Mouse (Mus musculus) inflammation-experienced regulatory T-cells, adult 6 months (primary cell): Measurements from ENCODE around the gene Atp2c2. TPM values are rescaled to one million over a fixed set of nuclear protein-coding genes. Genes with fewer than 3 reads are reported as not detected.

Experiments used
- ATAC-seq: one replicate; pipeline ENCODE4 v1.8.0; 2017
- polyA plus RNA-seq, 3 experiments: library from polyadenylated mRNA; unstranded; fragments of 100-300 nt; shearing (Covaris generic); gene quantifications; one replicate each; pipeline ENCODE4 v1.2.1; 2017

Atp2c2 gene
- polyA plus RNA-seq, 3 experiments from 2014 or later = not detected

- no peak for ATAC-seq
Measured at GRCm38 (mm10) chr8:119743291-119744026, 43.6 kb downstream of the Atp2c2 start.

DNA sequence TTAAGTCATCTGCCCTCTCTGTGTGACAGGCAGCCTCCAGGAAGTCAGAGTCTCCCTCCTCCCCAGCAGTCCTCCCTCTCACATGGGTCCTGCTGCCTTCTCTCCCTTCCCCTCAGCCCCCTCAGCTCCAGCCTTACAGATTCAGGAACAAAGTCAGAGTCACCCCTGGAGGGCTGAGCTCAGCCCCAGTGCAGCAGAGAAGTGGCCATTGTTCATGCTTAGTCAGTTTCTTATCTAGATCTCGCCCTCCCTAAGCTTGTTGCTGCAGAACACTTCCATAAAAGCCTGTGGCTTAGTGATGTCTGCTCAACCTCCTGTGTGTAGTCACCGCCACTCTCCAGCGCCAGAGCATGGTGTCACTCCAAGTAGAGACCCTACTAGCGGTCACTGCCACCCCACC is 44.8 kb downstream of the Atp2c2 start:
- no peak for ATAC-seq

DNA sequence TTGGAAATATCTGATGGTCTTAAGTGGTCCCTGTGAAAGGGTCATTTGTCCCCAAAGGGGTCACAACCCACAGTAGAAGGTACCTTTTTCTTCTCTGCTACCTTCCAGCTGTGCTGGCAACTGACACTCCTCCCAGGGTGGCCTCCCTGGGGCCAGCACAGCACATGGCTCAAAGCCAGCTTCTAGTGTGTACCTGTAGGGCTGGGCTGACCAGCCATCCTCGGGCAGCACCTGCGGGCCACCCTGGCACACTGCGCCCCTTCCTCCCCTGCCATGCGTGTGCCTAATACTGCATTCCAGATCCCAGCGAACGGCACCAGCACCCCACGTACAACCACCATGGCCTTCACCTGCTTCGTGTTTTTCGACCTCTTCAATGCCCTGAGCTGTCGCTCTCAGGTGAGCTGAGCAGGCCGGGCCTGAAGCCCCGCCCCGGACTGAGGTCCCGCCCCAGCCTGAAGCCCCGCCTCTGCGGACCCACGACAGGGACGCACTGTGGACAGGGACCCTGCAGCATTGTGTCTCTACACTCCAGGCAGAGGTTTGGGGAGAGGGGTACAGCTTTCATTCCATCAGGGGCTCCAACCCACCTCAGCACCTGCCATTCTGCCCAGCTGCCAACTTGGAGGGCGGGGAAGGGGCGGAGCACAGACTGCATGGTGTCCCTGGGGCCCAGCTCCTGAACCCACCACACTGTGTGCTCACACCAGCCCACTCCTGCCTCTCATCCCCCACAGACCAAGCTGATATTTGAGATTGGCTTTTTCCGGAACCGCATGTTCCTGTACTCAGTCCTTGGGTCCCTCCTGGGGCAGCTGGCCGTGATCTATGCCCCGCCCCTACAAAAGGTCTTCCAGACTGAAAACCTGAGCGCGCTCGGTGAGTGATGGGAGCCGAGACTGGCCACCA is 55.7 kb downstream of the Atp2c2 start:
- peak; percentile 48 for ATAC-seq

DNA sequence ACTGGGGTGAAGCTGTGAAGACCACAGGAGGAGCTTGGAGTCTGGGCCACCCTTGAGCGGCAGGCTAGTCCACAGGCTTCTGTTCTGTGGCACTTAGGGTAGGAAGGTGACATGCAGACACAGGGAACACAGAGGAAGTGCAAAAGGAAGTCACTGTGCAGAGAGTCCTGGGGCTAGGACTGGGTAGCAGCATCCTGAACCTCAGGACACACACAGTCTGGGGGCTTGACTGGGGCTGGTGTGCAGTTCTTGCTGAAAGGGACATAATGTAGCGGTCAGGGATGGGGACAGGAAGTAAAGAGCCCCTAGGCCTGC is 56.3 kb downstream of the Atp2c2 start:
- ATAC-seq = peak; percentile 35

DNA sequence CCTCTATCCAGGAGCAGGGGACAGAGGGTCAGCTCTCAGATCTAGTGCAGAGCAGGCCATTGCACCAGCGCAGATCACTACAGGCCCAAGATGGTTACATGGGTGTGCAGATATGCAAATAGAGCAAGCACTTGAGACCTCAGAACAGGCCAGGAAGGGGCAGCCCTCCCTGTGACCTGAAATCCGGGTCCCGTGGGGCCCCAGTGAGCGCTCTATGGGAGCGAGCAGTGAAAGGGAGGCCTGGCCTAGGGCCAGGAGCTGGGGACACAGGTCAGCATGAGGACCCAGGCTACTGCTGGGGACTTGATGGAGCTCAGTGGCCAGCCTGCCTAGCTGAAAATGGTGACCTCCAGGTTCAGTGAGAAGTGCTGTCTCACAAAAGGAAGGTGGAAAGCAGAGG is 56.7 kb downstream of the Atp2c2 start:
- ATAC-seq = no peak

DNA sequence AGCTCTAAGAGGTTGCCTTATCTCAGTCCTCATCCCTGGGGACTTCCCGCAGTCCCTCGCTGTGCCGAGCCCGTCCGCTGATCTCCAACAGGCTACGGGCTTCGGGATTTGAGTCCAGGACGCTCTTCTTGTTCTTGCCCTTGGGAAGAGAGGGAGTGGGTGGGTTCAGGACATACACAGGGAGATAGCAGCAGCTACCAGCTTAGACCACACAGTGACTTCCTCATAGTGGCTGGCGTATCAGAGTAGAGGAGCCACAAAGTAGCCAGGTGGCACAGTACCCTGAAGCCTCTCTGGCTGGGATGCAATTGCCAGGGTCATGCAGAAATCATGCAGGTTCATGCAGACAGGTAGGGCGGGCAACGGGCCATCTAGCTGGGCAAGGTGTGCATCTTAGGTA is 61.9 kb downstream of the Atp2c2 start:
- no peak for ATAC-seq

GRCm38 (mm10) chr8:119762226-119763220 is 62.7 kb downstream of the Atp2c2 start:
- no peak for ATAC-seq

DNA sequence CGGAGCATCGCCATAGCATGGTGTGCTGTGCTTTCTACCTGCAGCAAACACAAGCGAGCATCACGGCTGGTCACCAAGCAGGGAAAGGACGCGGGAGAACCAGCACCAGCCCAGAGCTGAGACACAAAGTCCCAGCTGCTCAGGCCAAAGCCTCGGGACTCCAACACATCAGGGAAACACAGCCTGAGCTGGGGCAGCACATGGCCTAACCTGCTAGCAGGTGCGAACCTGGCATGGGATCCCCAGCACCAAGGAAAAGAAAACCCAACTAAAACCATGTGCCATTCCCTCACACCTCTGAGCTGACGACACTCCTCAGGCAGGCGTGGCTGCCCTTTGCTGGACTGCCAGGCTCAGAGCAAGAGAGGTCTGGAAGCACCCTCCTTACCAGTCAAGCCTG is 65.5 kb downstream of the Atp2c2 start:
- no peak for ATAC-seq

DNA sequence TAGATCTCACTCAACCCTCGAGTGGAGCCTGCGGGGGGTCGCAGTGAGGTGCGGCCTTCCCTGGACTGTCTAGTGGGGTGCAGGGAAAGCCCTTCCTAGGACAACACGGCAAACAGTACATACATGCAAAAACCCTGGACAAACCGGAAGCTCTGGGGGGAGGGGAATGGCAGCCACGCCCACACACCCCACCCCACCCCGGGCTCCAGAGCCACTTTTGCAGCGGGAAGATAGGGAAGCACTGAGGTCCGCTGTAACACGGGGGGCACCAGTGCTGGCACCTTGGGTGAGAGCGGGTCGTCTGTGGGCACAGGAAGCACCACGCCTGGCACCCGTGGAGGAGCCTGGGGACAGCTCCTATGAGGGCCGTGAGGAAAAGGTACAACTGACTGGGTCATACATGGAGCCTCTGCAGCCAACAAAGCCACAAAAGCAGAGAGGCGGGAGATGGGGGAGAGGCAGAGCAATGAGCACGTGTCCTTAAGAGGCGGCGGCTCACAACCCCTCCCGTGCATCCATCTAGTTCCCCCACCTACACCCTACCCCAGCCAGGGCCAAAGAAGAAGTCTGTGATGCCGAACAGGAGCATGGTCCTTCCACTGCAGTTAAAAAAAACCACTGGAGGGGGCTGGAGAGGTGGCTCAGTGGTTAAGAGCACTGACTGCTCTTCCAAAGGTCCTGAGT is 66.1 kb downstream of the Atp2c2 start:
- no peak for ATAC-seq

GRCm38 (mm10) chr8:119776668-119777245 is 76.9 kb downstream of the Atp2c2 start:
- ATAC-seq = no peak

DNA sequence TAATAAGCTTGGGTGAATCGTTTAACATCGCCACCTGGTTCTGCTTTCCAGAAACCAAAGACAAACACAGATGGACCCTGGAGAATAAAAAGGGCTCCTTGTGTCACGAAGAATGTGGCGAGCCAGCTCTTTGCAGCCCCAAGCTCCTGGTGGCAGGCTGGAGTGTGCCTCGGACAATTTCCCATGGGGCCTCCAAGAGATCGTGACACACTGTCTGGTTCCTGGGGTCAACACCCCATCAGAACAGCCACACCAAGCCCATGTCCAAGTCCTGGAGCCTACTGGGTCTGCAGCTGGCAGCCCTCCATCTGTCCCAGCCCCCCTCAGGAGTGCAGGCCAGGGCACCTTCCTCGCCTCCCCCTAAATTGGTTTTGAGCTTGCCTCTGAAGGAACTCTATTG is 78.0 kb downstream of the Atp2c2 start:
- no peak for ATAC-seq

GRCm38 (mm10) chr8:119778263-119778662 is 78.5 kb downstream of the Atp2c2 start, which contains the start of gene Tldc1:
Gene Tldc1 (minus strand): TSS chr8:119778416.
- peak; percentile 93 for ATAC-seq

GRCm38 (mm10) chr8:119779013-119779737 is 79.4 kb downstream of the Atp2c2 start:
- peak; percentile 36 for ATAC-seq

GRCm38 (mm10) chr8:119780402-119781049 is 80.7 kb downstream of the Atp2c2 start:
- no peak for ATAC-seq

DNA sequence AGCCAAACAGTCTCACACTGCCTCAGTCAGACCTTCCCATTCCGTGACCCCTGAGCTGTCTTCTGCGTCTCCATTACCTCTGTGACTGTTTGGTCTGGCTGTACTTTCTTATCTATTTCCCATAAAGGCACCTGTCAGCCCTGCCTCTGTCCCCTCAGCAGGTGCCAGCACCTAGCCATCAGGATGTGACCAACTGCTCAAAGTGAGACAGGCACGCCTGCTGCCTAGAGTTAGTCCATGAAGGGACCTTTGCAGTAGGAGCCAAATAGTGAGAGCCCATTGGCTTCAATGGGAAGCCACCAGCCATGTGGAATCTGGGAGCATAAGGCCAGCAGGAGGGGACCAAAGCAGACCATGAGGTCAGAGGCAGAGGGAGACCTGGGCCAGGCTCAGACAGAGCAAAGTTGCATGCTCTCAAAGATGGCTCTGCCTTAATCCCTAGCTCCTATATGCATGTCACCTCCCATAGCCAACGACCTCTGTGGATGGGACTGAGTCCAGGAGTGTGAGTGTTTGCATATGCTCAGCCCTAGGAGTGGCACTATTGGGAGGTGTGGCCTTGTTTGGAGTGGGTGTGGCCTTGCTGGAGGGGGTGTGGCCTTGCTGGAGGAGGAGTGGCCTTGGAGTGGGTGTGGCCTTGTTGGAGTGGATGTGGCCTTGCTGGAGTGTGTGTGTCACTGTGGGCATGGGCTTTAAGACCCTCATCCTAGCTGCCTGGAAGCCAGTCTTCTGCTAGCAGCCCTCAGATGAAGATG is 81.5 kb downstream of the Atp2c2 start:
- no peak for ATAC-seq

GRCm38 (mm10) chr8:119782715-119783114 is 82.9 kb downstream of the Atp2c2 start:
- ATAC-seq = peak; percentile 12

- no peak for ATAC-seq
Measured at GRCm38 (mm10) chr8:119783579-119783978, 83.8 kb downstream of the Atp2c2 start.

GRCm38 (mm10) chr8:119784141-119784574 is 84.3 kb downstream of the Atp2c2 start:
- ATAC-seq = peak; percentile 63

- no peak for ATAC-seq
Measured at GRCm38 (mm10) chr8:119784676-119785075, 84.9 kb downstream of the Atp2c2 start.
